Mouse (Mus musculus) bone marrow macrophage, adult 2 months (primary cell): ENCODE results near the gene Foxa1.

Source experiments
- CTCF ChIP-seq: IDR thresholded peaks from 2 replicates; pipeline ENCODE4 v1.5.1; 2012; ENCODE audit warnings: low read depth, mild to moderate bottlenecking, low read length, moderate library complexity
- POLR2A ChIP-seq: IDR thresholded peaks from 2 replicates; pipeline ENCODE4 v1.6.1; 2012; ENCODE audit warnings: mild to moderate bottlenecking, low read depth, low read length, borderline replicate concordance

DNA sequence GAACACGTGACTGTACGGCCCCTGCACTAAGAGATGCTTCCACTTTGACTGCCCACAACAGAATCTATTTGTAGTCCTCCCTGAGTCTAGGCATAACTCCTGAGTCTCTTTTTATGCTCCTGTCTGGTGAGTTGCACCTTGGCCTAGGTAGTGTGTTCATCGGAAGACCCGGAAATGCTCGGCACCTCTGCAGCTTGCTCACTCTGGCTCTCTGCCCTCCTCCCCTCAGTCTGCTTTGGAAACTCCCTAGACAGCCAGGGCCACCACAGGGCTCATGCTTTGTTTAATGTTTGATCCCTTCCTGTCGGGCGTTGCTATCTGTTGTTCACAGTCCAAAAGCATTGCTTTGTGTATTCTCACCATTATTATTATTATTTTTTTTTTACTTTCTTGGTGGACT is 41.4 kb downstream of the Foxa1 start:
- no peak for TF ChIP-seq CTCF
- TF ChIP-seq POLR2A: no peak
